Mouse (Mus musculus) kidney, embryonic 15.5 days (tissue): ENCODE measurements around the gene Nsl1. TPM values are rescaled to one million over a fixed set of nuclear protein-coding genes. Genes with fewer than 3 reads are reported as not detected.

Experiments
- ATAC-seq: fragments of 200-750 bp; cut with Nextera tagmentation; replicated peaks from 2 replicates; pipeline ENCODE4 v1.8.0; 2017; ENCODE audit warnings: moderate TSS enrichment; ENCODE audit not compliant: low FRiP score
- H3K27ac ChIP-seq: fragments of 300-500 bp; sonication (generic); 2 replicates; pipeline ENCODE4 v1.5.1; 2015; ENCODE audit warnings: mild to moderate bottlenecking, inconsistent platforms
- H3K27me3 ChIP-seq: fragments of 300-500 bp; sonication (generic); 2 replicates; pipeline ENCODE4 v1.6.1; 2015; ENCODE audit warnings: inconsistent platforms
- H3K36me3 ChIP-seq: fragments of 300-500 bp; sonication (generic); 2 replicates; pipeline ENCODE4 v1.6.1; 2015; ENCODE audit warnings: inconsistent platforms
- H3K4me1 ChIP-seq: fragments of 300-500 bp; sonication (generic); 2 replicates; pipeline ENCODE4 v1.6.1; 2015; ENCODE audit warnings: inconsistent platforms
- H3K4me2 ChIP-seq: fragments of 300-500 bp; sonication (generic); 2 replicates; pipeline ENCODE4 v1.6.1; 2015; ENCODE audit warnings: moderate library complexity, mild to moderate bottlenecking, inconsistent platforms
- H3K4me3 ChIP-seq: fragments of 300-500 bp; sonication (generic); replicated peaks from 2 replicates; pipeline ENCODE4 v1.5.1; 2015; ENCODE audit warnings: mild to moderate bottlenecking, inconsistent platforms
- H3K9ac ChIP-seq: fragments of 300-500 bp; sonication (generic); 2 replicates; pipeline ENCODE4 v1.6.1; 2015; ENCODE audit warnings: mild to moderate bottlenecking, inconsistent platforms
- H3K9me3 ChIP-seq: fragments of 300-500 bp; sonication (generic); replicated peaks from 2 replicates; pipeline ENCODE4 v1.6.1; 2016; ENCODE audit warnings: inconsistent platforms
- WGBS: fragments of 180-500 bp; shearing (Covaris S2); methylation state at CpG from one replicate; pipeline ENCODE4 v1.1.7; 2015; ENCODE audit warnings: mixed read lengths; 5-methylcytosine and 5-hydroxymethylcytosine counted together
- polyA plus RNA-seq: library from polyadenylated mRNA; unstranded; fragments of >200 nt; fragmentation: Nextera tagmentation; extraction: Ambion mirVana; gene quantifications from 2 replicates; pipeline ENCODE4 v1.2.1, GENCODE M21; 2015

Nsl1 gene
- polyA plus RNA-seq, 1 experiment from 2014 or later: 22.1 TPM

GRCm38 (mm10) chr1:191035649-191036048 is 27.2 kb upstream of the Nsl1 start:
- H3K27me3 ChIP-seq: no peaks in the 10 kb centered on the region
- no peak for ATAC-seq
- no peaks in the 10 kb centered on the region for H3K9me3 ChIP-seq
- H3K4me3 ChIP-seq: no peak overlapping the region
- no peaks in the 10 kb centered on the region for H3K36me3 ChIP-seq
- H3K4me2 ChIP-seq: no peak overlapping the region
- no peak overlapping the region for H3K9ac ChIP-seq
- 56% methylated on average over 4 of the region's 4 CpGs for WGBS
- no peaks in the 10 kb centered on the region for H3K4me1 ChIP-seq
- H3K27ac ChIP-seq: no peak overlapping the region

- no peak for ATAC-seq
- 77% methylated on average over 6 of the region's 6 CpGs for WGBS
- no peaks in the 10 kb centered on the region for H3K9me3 ChIP-seq
- H3K4me3 ChIP-seq: no peak within 1 kb of the TSS
- H3K4me2 ChIP-seq: no peak within 1 kb of the TSS
- no peaks in the 10 kb centered on the region for H3K36me3 ChIP-seq
- no peaks in the 10 kb centered on the region for H3K4me1 ChIP-seq
- no peak within 1 kb of the TSS for H3K9ac ChIP-seq
- H3K27ac ChIP-seq: no peak within 1 kb of the TSS
- no peaks in the 10 kb centered on the region for H3K27me3 ChIP-seq
Measured at GRCm38 (mm10) chr1:191036554-191037334, 26.1 kb upstream of the Nsl1 start, which contains the start of gene Spata45. Gene Spata45 (plus strand): TSS chr1:191036639.

GRCm38 (mm10) chr1:191037999-191038398 is 24.8 kb upstream of the Nsl1 start:
- H3K4me1 ChIP-seq: 0 out of 2 replicates have a peak, but pooled peaks cover 3% of the 10 kb centered on the region
- no peak overlapping the region for H3K9ac ChIP-seq
- no peak overlapping the region for H3K4me2 ChIP-seq
- ATAC-seq: no peak
- no peak overlapping the region for H3K4me3 ChIP-seq
- 93% methylated on average over 4 of the region's 4 CpGs for WGBS
- H3K9me3 ChIP-seq: no peaks in the 10 kb centered on the region
- H3K27ac ChIP-seq: no peak overlapping the region
- H3K27me3 ChIP-seq: no peaks in the 10 kb centered on the region
- H3K36me3 ChIP-seq: no peaks in the 10 kb centered on the region

GRCm38 (mm10) chr1:191041352-191041751 is 21.5 kb upstream of the Nsl1 start:
- Histone ChIP-seq H3K27ac (no peak overlapping the region), H3K4me1 (0 out of 2 replicates have a peak, but pooled peaks cover 3% of the 10 kb centered on the region), H3K4me2 (no peak overlapping the region), H3K9ac (no peak overlapping the region), H3K4me3 (no peak overlapping the region), H3K9me3 (no peaks in the 10 kb centered on the region), H3K36me3 (no peaks in the 10 kb centered on the region), H3K27me3 (no peaks in the 10 kb centered on the region)
- no peak for ATAC-seq

GRCm38 (mm10) chr1:191042106-191042505 is 20.7 kb upstream of the Nsl1 start:
- H3K4me3 ChIP-seq: no peak overlapping the region
- H3K9ac ChIP-seq: no peak overlapping the region
- 0 out of 2 replicates have a peak, but pooled peaks cover 3% of the 10 kb centered on the region for H3K4me1 ChIP-seq
- H3K36me3 ChIP-seq: no peaks in the 10 kb centered on the region
- no peak overlapping the region for H3K27ac ChIP-seq
- no peak overlapping the region for H3K4me2 ChIP-seq
- WGBS: 80% methylated on average over 5 of the region's 5 CpGs
- H3K9me3 ChIP-seq: no peaks in the 10 kb centered on the region
- ATAC-seq: no peak
- no peaks in the 10 kb centered on the region for H3K27me3 ChIP-seq

GRCm38 (mm10) chr1:191042688-191043087 is 20.1 kb upstream of the Nsl1 start:
- ATAC-seq: 0 out of 2 replicates have a peak, but pooled peaks have one; percentile 40
- Histone ChIP-seq H3K9me3 (no peaks in the 10 kb centered on the region), H3K4me1 (0 out of 2 replicates have a peak, but pooled peaks cover 3% of the 10 kb centered on the region), H3K9ac (no peak overlapping the region), H3K4me3 (no peak overlapping the region), H3K27me3 (no peaks in the 10 kb centered on the region), H3K36me3 (no peaks in the 10 kb centered on the region), H3K27ac (no peak overlapping the region), H3K4me2 (no peak overlapping the region)
- 46% methylated on average over 3 of the region's 3 CpGs for WGBS

- no peaks in the 10 kb centered on the region for H3K9me3 ChIP-seq
- ATAC-seq: no peak
- H3K9ac ChIP-seq: no peak overlapping the region
- 0 out of 2 replicates have a peak, but pooled peaks cover 3% of the 10 kb centered on the region for H3K4me1 ChIP-seq
- no peaks in the 10 kb centered on the region for H3K36me3 ChIP-seq
- no peaks in the 10 kb centered on the region for H3K27me3 ChIP-seq
- H3K4me2 ChIP-seq: no peak overlapping the region
- no peak overlapping the region for H3K4me3 ChIP-seq
- 96% methylated on average over 2 of the region's 2 CpGs for WGBS
- no peak overlapping the region for H3K27ac ChIP-seq
Measured at GRCm38 (mm10) chr1:191045264-191045663, 17.5 kb upstream of the Nsl1 start.

- Histone ChIP-seq H3K4me3 (no peak overlapping the region), H3K27me3 (no peaks in the 10 kb centered on the region), H3K9ac (no peak overlapping the region), H3K9me3 (no peaks in the 10 kb centered on the region), H3K36me3 (no peaks in the 10 kb centered on the region), H3K4me1 (0 out of 2 replicates have a peak, but pooled peaks cover 3% of the 10 kb centered on the region), H3K4me2 (no peak overlapping the region), H3K27ac (no peak overlapping the region)
- ATAC-seq: no peak
- WGBS: 79% methylated on average over 7 of the region's 7 CpGs
Measured at GRCm38 (mm10) chr1:191046231-191046824, 16.5 kb upstream of the Nsl1 start.

- WGBS: 62% methylated on average over 3 of the region's 3 CpGs
- Histone ChIP-seq H3K4me1 (no peaks in the 10 kb centered on the region), H3K36me3 (peaks cover 4% of the 10 kb centered on the region; the same call in 1 of the 2 replicates), H3K9ac (no peak overlapping the region), H3K9me3 (no peaks in the 10 kb centered on the region), H3K4me3 (no peak overlapping the region), H3K27ac (no peak overlapping the region), H3K4me2 (no peak overlapping the region), H3K27me3 (no peaks in the 10 kb centered on the region)
- 0 out of 2 replicates have a peak, but pooled peaks have one; percentile 36 for ATAC-seq
Measured at GRCm38 (mm10) chr1:191053555-191053954, 9.3 kb upstream of the Nsl1 start.

- WGBS: 75% methylated on average over 8 of the region's 8 CpGs
- ATAC-seq: no peak
Measured at GRCm38 (mm10) chr1:191054870-191055532, 7.8 kb upstream of the Nsl1 start.

GRCm38 (mm10) chr1:191055533-191055873 is 7.3 kb upstream of the Nsl1 start:
- 86% methylated on average over 2 of the region's 2 CpGs for WGBS
- H3K4me2 ChIP-seq: no peak overlapping the region

More at GRCm38 (mm10) chr1:191054870-191055532, 7.8 kb upstream of the Nsl1 start:
- peaks cover 4% of the 10 kb centered on the region; the same call in 1 of the 2 replicates for H3K36me3 ChIP-seq
- H3K4me2 ChIP-seq: no peak overlapping the region
- H3K4me3 ChIP-seq: no peak overlapping the region
- no peak overlapping the region for H3K27ac ChIP-seq
- no peak overlapping the region for H3K9ac ChIP-seq
- H3K27me3 ChIP-seq: no peaks in the 10 kb centered on the region
- no peaks in the 10 kb centered on the region for H3K9me3 ChIP-seq
- no peaks in the 10 kb centered on the region for H3K4me1 ChIP-seq

GRCm38 (mm10) chr1:191057461-191057860 is 5.4 kb upstream of the Nsl1 start:
- Histone ChIP-seq H3K9me3 (no peaks in the 10 kb centered on the region), H3K36me3 (peaks cover under 1% of the 10 kb centered on the region; the same call in 1 of the 2 replicates), H3K4me3 (no peak overlapping the region), H3K27me3 (no peaks in the 10 kb centered on the region), H3K4me1 (no peaks in the 10 kb centered on the region), H3K27ac (no peak overlapping the region), H3K4me2 (no peak overlapping the region), H3K9ac (no peak overlapping the region)
- WGBS: 61% methylated on average over 3 of the region's 3 CpGs
- ATAC-seq: no peak

More at GRCm38 (mm10) chr1:191055533-191055873, 7.3 kb upstream of the Nsl1 start:
- Histone ChIP-seq H3K36me3 (peaks cover 4% of the 10 kb centered on the region; the same call in 1 of the 2 replicates), H3K27me3 (no peaks in the 10 kb centered on the region), H3K27ac (no peak overlapping the region), H3K4me1 (no peaks in the 10 kb centered on the region), H3K9ac (no peak overlapping the region), H3K4me3 (no peak overlapping the region), H3K9me3 (no peaks in the 10 kb centered on the region)
- no peak for ATAC-seq
